Mouse (Mus musculus): ENCODE measurements around the gene Cldn12.

Gene Cldn12

DNA sequence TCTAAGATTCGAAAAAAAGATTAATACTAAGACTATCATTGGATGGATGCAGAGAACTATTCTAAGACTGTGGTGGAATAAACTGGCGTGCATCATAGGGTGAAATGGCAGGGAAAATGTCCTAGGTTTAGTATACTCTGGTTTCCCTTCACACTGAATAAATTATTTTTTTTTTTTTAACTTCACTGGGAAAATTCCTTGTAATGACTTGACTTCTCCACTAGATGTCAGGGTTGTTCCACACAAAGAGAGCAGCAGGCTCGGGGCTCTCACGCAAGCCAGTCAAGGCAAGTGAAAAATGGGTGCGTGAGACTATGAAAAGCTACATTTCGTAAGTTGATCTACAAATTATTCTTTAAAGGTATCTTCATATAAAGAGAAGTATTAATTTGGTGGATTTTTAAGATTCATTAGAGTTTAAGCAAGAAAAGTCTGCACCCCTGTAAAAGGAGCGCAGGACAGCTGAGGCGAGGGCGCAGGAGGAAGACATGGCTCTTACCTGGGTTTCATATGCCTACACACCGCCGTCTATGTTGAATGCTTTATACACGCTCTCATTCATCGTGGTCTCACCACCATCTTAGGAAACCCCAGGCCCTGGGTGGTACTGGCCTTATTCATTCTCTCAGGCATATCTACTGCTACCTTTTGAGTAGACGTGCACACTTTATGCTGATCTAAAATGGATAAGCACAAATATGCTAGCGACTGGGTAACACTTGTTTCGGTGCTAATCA lies 20.3 kb downstream of the Cldn12 start:
- DNase-seq (ENCODE audit: low spot score in 2 of 2): peak in 1 of 2 experiments; percentile 28

DNA sequence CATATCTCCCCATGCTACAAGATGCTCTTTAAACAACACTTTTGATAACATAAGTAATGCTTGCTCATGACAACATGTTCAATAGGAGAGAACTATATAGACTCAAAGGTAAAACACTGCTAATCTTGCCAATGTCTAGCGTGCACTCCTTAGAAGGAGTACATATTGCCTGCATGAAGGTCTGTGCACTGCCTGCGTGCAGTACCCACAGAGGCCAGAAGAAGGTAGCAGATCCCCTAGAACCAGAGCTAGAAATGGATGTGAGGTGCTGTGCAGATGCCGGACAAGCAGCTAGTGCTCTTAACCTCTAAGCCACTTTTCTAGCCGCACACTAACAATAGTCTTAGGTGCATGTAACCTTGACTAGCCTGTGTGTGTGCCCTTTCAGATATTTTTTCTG lies 22.6 kb downstream of the Cldn12 start:
- no peak for DNase-seq (ENCODE audit: low spot score in 2 of 2)

DNA sequence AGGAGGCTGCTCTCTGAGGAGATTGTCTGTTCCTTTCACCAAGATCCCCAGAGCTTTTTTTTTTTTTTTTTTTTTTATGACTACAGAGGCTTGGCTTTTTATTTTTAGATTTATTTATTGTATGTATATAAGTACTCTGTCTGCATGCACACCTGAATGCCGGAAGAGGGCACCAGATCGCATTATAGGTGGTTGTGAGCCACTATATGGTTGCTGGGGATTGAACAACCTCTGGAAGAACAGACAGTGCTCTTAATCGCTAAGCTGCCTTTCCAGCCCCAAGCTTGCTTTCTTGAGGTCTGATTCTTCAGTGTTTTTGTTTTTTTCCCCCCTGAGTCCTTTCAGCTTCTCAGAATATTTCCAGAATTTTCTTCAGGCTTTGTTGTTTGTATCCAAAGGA lies 28.7 kb downstream of the Cldn12 start:
- DNase-seq (ENCODE audit: low spot score in 2 of 2): no peak

DNA sequence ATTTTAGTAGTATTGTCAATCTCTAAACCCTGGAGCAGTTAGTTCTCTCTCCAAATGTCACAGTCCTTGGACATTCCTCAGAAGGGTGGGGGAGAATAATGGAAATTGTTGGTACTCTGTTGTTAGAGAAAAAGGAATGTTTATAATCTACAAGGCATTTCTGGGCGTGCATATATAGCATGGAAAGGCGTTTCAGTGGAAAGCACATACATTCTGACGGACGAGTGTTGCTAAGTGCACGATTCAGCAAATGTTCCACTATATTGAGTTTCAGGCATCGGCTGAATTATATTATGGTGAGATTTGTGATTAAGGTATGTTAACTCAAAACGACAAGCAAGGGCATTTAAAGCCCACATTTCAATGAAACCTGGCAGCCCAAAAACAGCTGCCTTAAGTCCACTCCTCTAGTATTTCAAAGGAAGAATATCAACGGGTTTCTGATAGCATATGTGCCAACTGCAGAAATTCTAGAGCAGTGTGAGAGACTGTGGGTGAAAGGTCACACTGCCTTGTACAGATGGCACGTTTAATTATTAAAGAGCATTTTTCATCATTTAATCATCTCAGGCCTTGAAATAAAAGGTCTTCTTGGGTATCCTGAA lies 31.4 kb downstream of the Cldn12 start:
- no peak for DNase-seq (ENCODE audit: low spot score in 2 of 2)

DNA sequence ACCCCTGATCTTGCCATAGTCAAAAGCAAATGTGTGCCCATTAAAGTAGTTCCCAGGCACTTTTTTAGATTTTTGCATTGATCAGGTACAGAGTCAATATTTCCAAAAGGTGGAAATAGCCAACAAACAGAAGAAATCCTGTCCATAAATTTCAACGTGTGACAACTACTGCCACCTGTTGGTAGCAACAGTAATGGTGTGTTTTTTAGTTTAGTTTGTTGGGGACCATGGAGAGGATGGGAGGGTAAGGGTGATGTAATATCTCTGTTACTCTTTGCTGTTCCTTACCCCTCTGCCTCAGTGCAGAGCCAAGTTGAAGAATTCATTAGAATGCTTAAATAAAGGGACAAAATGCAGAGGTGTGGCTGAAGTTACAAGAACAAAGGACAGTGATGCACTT lies 33.1 kb downstream of the Cldn12 start:
- peak; percentile 9 to 28 for DNase-seq (ENCODE audit: low spot score in 2 of 2)

DNA sequence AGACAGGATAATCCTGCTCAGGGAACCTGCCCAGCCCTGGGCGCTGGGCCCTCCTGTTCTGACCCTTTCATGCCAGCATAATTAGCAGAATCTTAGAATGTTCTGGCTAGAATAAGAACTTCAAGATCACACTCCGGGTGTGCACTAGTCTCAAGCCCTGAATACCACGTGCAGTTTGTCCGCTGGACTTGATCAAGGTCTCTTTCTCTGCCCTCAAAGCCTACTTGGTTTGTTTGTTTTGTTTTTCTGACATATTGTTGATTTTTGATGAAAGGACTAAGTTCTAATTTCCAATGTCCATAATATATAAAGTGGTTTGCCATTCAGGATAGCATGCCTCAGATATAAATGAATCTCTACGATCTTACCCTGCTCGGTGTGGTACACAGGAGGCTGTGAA lies 35.7 kb downstream of the Cldn12 start, which contains the start of gene 1700015F17Rik:
1700015F17Rik (minus strand) TSS at position 101 of the 400 bp plus-strand sequence.
- DNase-seq (ENCODE audit: low spot score in 2 of 2): no peak

DNA sequence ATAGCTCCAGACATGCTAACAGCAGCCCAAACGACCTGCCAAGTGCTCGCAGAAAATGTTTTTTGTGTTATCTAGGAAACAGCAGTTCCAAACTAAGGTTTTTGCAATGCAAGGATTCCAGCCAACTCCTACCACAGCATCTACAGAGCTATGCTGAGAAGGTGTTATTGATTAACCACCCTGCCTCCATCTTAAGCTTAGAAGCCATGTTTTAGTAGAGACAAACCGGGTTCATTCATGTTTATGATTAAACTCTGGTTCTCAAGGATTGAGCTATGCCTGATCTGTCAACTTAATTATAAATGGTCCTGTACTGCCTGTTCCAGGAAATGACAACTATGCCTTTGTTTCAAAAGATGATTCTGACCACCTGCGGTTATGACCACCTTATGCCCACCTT lies 38.6 kb downstream of the Cldn12 start:
- no peak for DNase-seq (ENCODE audit: low spot score in 2 of 2)

DNA sequence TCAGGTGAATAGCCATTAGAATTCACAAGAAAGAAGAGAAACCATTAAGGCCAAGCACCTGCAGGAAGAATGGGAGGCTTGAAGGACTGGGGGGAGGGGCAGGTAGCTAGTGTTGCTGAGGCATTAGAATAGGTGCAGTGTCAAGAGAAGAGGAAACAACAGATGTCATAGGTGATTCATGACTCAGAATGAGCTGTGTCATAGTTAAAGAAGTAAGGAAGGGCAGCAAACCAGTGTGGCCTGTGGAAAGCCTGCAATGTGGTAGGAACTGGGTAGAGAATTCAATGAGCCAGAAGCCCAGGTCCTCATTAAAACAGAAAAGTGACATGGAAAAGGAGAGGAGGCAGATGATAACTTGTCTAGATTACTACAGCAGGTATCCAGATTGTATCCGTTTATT lies 49.5 kb downstream of the Cldn12 start:
- DNase-seq (ENCODE audit: low spot score in 2 of 2): no peak

Data from frontal cortex, postnatal 36 days (tissue).